Mouse (Mus musculus) bone marrow, adult 2 months (tissue): ENCODE measurements around the gene Ccdc114.

Source experiments
- CTCF ChIP-seq: fragments of 200-500 bp; IDR thresholded peaks from 2 replicates; pipeline ENCODE4 v1.5.1; 2011; ENCODE audit warnings: low read length, control low read depth; ENCODE audit not compliant: control insufficient read depth, insufficient read depth
- POLR2A ChIP-seq: fragments of 200-500 bp; IDR thresholded peaks from 2 replicates; pipeline ENCODE4 v1.6.1; 2011; ENCODE audit warnings: low read depth, mild to moderate bottlenecking, control low read depth, low read length, borderline replicate concordance; ENCODE audit not compliant: control insufficient read depth

DNA sequence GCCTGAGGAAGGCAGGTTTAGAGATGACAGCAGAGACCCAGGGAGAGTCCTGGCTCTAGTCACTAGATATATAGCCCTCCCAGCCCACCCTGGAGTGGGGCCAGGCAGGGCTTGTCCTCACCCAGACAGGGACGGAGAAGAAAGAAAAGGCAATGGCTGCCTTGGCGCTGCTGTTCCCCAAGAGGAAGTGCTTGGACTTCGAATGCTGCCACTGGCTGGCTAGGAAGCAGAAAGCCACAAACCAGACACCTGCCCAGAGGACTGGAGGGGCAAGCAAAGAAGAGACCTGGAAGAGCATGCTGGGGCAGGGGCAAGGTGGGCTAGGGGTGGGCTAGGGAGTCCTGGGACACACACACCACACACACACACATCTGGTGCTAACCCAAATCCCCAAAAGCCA lies 36.6 kb upstream of the Ccdc114 start:
- TF ChIP-seq POLR2A (no peak), CTCF (no peak)
